Mouse (Mus musculus): ENCODE results near the gene Mypn.

The Mypn gene

GRCm38 (mm10) chr10:63154726-63155125 is 49.0 kb downstream of the Mypn start:
- no peak for DNase-seq (ENCODE audit: low spot score in 2 of 2)

- DNase-seq (ENCODE audit: low spot score in 2 of 2) = no peak
Measured at GRCm38 (mm10) chr10:63154226-63154625, 49.5 kb downstream of the Mypn start.

GRCm38 (mm10) chr10:63153563-63153962 is 50.2 kb downstream of the Mypn start:
- DNase-seq (ENCODE audit: low spot score in 2 of 2) = peak; percentile 52 to 59

GRCm38 (mm10) chr10:63152358-63152757 is 51.4 kb downstream of the Mypn start:
- no peak for DNase-seq (ENCODE audit: low spot score in 2 of 2)

GRCm38 (mm10) chr10:63142660-63143059 is 61.1 kb downstream of the Mypn start:
- DNase-seq (ENCODE audit: low spot score in 2 of 2) = no peak

GRCm38 (mm10) chr10:63136436-63136835 is 67.3 kb downstream of the Mypn start:
- no peak for DNase-seq (ENCODE audit: low spot score in 2 of 2)

GRCm38 (mm10) chr10:63135680-63136079 is 68.1 kb downstream of the Mypn start:
- no peak for DNase-seq (ENCODE audit: low spot score in 2 of 2)

- no peak for DNase-seq (ENCODE audit: low spot score in 2 of 2)
Measured at GRCm38 (mm10) chr10:63133326-63133725, 70.4 kb downstream of the Mypn start.

- no peak for DNase-seq (ENCODE audit: low spot score in 2 of 2)
Measured at GRCm38 (mm10) chr10:63132356-63132755, 71.4 kb downstream of the Mypn start.

GRCm38 (mm10) chr10:63130500-63130899 is 73.3 kb downstream of the Mypn start:
- no peak for DNase-seq (ENCODE audit: low spot score in 2 of 2)

- no peak for DNase-seq (ENCODE audit: low spot score in 2 of 2)
Measured at GRCm38 (mm10) chr10:63128256-63128655, 75.5 kb downstream of the Mypn start.

GRCm38 (mm10) chr10:63127156-63127555 is 76.6 kb downstream of the Mypn start:
- DNase-seq (ENCODE audit: low spot score in 2 of 2) = no peak

GRCm38 (mm10) chr10:63126116-63126515 is 77.6 kb downstream of the Mypn start:
- no peak for DNase-seq (ENCODE audit: low spot score in 2 of 2)

GRCm38 (mm10) chr10:63125343-63125742 is 78.4 kb downstream of the Mypn start:
- DNase-seq (ENCODE audit: low spot score in 2 of 2) = no peak

- DNase-seq (ENCODE audit: low spot score in 2 of 2) = no peak
Measured at GRCm38 (mm10) chr10:63124016-63124415, 79.7 kb downstream of the Mypn start.

- DNase-seq (ENCODE audit: low spot score in 2 of 2) = no peak
Measured at GRCm38 (mm10) chr10:63123141-63123540, 80.6 kb downstream of the Mypn start.

GRCm38 (mm10) chr10:63122516-63122915 is 81.2 kb downstream of the Mypn start:
- DNase-seq (ENCODE audit: low spot score in 2 of 2) = no peak

GRCm38 (mm10) chr10:63121961-63122360 is 81.8 kb downstream of the Mypn start:
- no peak for DNase-seq (ENCODE audit: low spot score in 2 of 2)

- DNase-seq (ENCODE audit: low spot score in 2 of 2) = no peak
Measured at GRCm38 (mm10) chr10:63119916-63120315, 83.8 kb downstream of the Mypn start.

- no peak for DNase-seq (ENCODE audit: low spot score in 2 of 2)
Measured at GRCm38 (mm10) chr10:63117583-63117982, 86.2 kb downstream of the Mypn start.

- no peak for DNase-seq (ENCODE audit: low spot score in 2 of 2)
Measured at GRCm38 (mm10) chr10:63116376-63116775, 87.4 kb downstream of the Mypn start.

GRCm38 (mm10) chr10:63115881-63116280 is 87.9 kb downstream of the Mypn start:
- DNase-seq (ENCODE audit: low spot score in 2 of 2) = no peak

- DNase-seq (ENCODE audit: low spot score in 2 of 2) = no peak
Measured at GRCm38 (mm10) chr10:63113716-63114360, 89.9 kb downstream of the Mypn start.

GRCm38 (mm10) chr10:63113027-63113604 is 90.6 kb downstream of the Mypn start:
- no peak for DNase-seq (ENCODE audit: low spot score in 2 of 2)

Data from urinary bladder, adult 18-20 months (tissue).